Mouse (Mus musculus): ENCODE measurements around the gene Prkch. TPM values are rescaled to one million over a fixed set of nuclear protein-coding genes. Genes with fewer than 3 reads are reported as not detected.
"Not testable (repeated sequence)": the region's sequence is repeated elsewhere in the genome, so short reads cannot be mapped to it uniquely, and the experiment has no call there.

The Prkch gene
- not detected in 2 replicates for polyA plus RNA-seq (2012; ENCODE audit: insufficient read depth, insufficient read length, low replicate concordance, missing spikeins)

- Histone ChIP-seq H3K4me3 (ENCODE audit: insufficient read depth, low read depth, low read length) (peak within 1 kb of the TSS; percentile 62), H3K27ac (ENCODE audit: insufficient read depth, low read depth, low read length) (no peak within 1 kb of the TSS), H3K4me1 (ENCODE audit: control insufficient read depth, insufficient read depth, low read length) (peaks cover 16% of the 10 kb centered on the region)
- WGBS: under 1% methylated on average over 60 of the region's 61 CpGs
- TF ChIP-seq POLR2A (IDR thresholded peaks at IDR 0.05; ENCODE audit: insufficient read depth, low read depth, low read length): no peak
- TF ChIP-seq CTCF (IDR thresholded peaks at IDR 0.05; ENCODE audit: insufficient read depth, low read depth, low read length): no peak
Measured at GRCm38 (mm10) chr12:73584610-73585240, at the start of gene Prkch. Gene Prkch (plus strand): TSS chr12:73584796.

- Histone ChIP-seq H3K4me1 (ENCODE audit: control insufficient read depth, insufficient read depth, low read length) (peaks cover 5% of the 10 kb centered on the region; the same call in 1 of the 2 replicates), H3K4me3 (ENCODE audit: insufficient read depth, low read depth, low read length) (no peak overlapping the region), H3K27ac (ENCODE audit: insufficient read depth, low read depth, low read length) (no peak overlapping the region)
- no peak for TF ChIP-seq CTCF (IDR thresholded peaks at IDR 0.05; ENCODE audit: insufficient read depth, low read depth, low read length)
- no peak for TF ChIP-seq POLR2A (IDR thresholded peaks at IDR 0.05; ENCODE audit: insufficient read depth, low read depth, low read length)
- 28% methylated on average over 17 of the region's 17 CpGs for WGBS
Measured at GRCm38 (mm10) chr12:73537499-73538138, 47.0 kb upstream of the Prkch start.

GRCm38 (mm10) chr12:73538139-73538508 is 46.5 kb upstream of the Prkch start:
- WGBS: 50% methylated on average over 3 of the region's 3 CpGs
- H3K4me3 ChIP-seq (ENCODE audit: insufficient read depth, low read depth, low read length); H3K4me1 ChIP-seq (ENCODE audit: control insufficient read depth, insufficient read depth, low read length); H3K27ac ChIP-seq (ENCODE audit: insufficient read depth, low read depth, low read length): not testable (repeated sequence)

- peaks cover 5% of the 10 kb centered on the region; the same call in 1 of the 2 replicates for H3K4me1 ChIP-seq (ENCODE audit: control insufficient read depth, insufficient read depth, low read length)
- no peak overlapping the region for H3K27ac ChIP-seq (ENCODE audit: insufficient read depth, low read depth, low read length)
- TF ChIP-seq CTCF (IDR thresholded peaks at IDR 0.05; ENCODE audit: insufficient read depth, low read depth, low read length) (no peak), POLR2A (IDR thresholded peaks at IDR 0.05; ENCODE audit: insufficient read depth, low read depth, low read length) (no peak)
- WGBS: 40% methylated on average over 2 of the region's 2 CpGs
- no peak overlapping the region for H3K4me3 ChIP-seq (ENCODE audit: insufficient read depth, low read depth, low read length)
Measured at GRCm38 (mm10) chr12:73539151-73539550, 45.4 kb upstream of the Prkch start.

- WGBS: 93% methylated on average over 2 of the region's 2 CpGs
- no peak overlapping the region for H3K27ac ChIP-seq (ENCODE audit: insufficient read depth, low read depth, low read length)
- H3K4me3 ChIP-seq (ENCODE audit: insufficient read depth, low read depth, low read length): no peak overlapping the region
- TF ChIP-seq CTCF (IDR thresholded peaks at IDR 0.05; ENCODE audit: insufficient read depth, low read depth, low read length): no peak
- TF ChIP-seq POLR2A (IDR thresholded peaks at IDR 0.05; ENCODE audit: insufficient read depth, low read depth, low read length): no peak
- H3K4me1 ChIP-seq (ENCODE audit: control insufficient read depth, insufficient read depth, low read length): peaks cover 7% of the 10 kb centered on the region; the same call in 1 of the 2 replicates
Measured at GRCm38 (mm10) chr12:73540402-73540801, 44.2 kb upstream of the Prkch start.

GRCm38 (mm10) chr12:73543191-73543590 is 41.4 kb upstream of the Prkch start:
- no peak overlapping the region for H3K4me3 ChIP-seq (ENCODE audit: insufficient read depth, low read depth, low read length)
- peaks cover 10% of the 10 kb centered on the region; the same call in 1 of the 2 replicates for H3K4me1 ChIP-seq (ENCODE audit: control insufficient read depth, insufficient read depth, low read length)
- 94% methylated on average over 5 of the region's 5 CpGs for WGBS
- no peak for TF ChIP-seq POLR2A (IDR thresholded peaks at IDR 0.05; ENCODE audit: insufficient read depth, low read depth, low read length)
- TF ChIP-seq CTCF (IDR thresholded peaks at IDR 0.05; ENCODE audit: insufficient read depth, low read depth, low read length): no peak
- H3K27ac ChIP-seq (ENCODE audit: insufficient read depth, low read depth, low read length): no peak overlapping the region

GRCm38 (mm10) chr12:73544736-73545671 is 39.6 kb upstream of the Prkch start:
- no peak overlapping the region for H3K4me3 ChIP-seq (ENCODE audit: insufficient read depth, low read depth, low read length)
- no peak overlapping the region for H3K27ac ChIP-seq (ENCODE audit: insufficient read depth, low read depth, low read length)
- TF ChIP-seq CTCF (IDR thresholded peaks at IDR 0.05; ENCODE audit: insufficient read depth, low read depth, low read length): no peak
- TF ChIP-seq POLR2A (IDR thresholded peaks at IDR 0.05; ENCODE audit: insufficient read depth, low read depth, low read length): no peak
- WGBS: 20% methylated on average over 48 of the region's 48 CpGs
- H3K4me1 ChIP-seq (ENCODE audit: control insufficient read depth, insufficient read depth, low read length): peaks cover 10% of the 10 kb centered on the region; the same call in 1 of the 2 replicates

- 1% methylated on average over 55 of the region's 55 CpGs for WGBS
- Histone ChIP-seq H3K27ac (ENCODE audit: insufficient read depth, low read depth, low read length) (no peak overlapping the region), H3K4me3 (ENCODE audit: insufficient read depth, low read depth, low read length) (peak overlapping the region; percentile 20), H3K4me1 (ENCODE audit: control insufficient read depth, insufficient read depth, low read length) (peaks cover 10% of the 10 kb centered on the region; the same call in 1 of the 2 replicates)
- TF ChIP-seq POLR2A (IDR thresholded peaks at IDR 0.05; ENCODE audit: insufficient read depth, low read depth, low read length): no peak
- no peak for TF ChIP-seq CTCF (IDR thresholded peaks at IDR 0.05; ENCODE audit: insufficient read depth, low read depth, low read length)
Measured at GRCm38 (mm10) chr12:73545672-73546085, 38.9 kb upstream of the Prkch start.
